Mouse (Mus musculus) midbrain, embryonic 11.5 days (tissue): ENCODE measurements at regions not wholly inside any gene's neighbourhood (a gene's known extent, or its start where the extent isn't known, plus 50 kb on each side); places are given as distances from the start of the nearest gene placed in this dataset.

ENCODE experiments used
- ATAC-seq: fragments of 200-750 bp; cut with Nextera tagmentation; 2 replicates; pipeline ENCODE4 v1.8.0; 2017; ENCODE audit warnings: moderate TSS enrichment, moderate library complexity; ENCODE audit not compliant: low FRiP score
- DNase-seq: peaks from one replicate; pipeline ENCODE4 v3.0.0; 2015; ENCODE audit warnings: low spot score; ENCODE audit errors: missing footprints
- H3K27ac ChIP-seq: fragments of 300-500 bp; sonication (generic); 2 replicates; pipeline ENCODE4 v1.5.1; 2014; ENCODE audit warnings: low read depth, low read length
- H3K27me3 ChIP-seq: fragments of 300-500 bp; sonication (generic); 2 replicates; pipeline ENCODE4 v1.6.1; 2014; ENCODE audit warnings: mild to moderate bottlenecking, low read length, moderate library complexity, mixed read lengths; ENCODE audit not compliant: control insufficient read depth, insufficient read depth
- H3K36me3 ChIP-seq: fragments of 300-500 bp; sonication (generic); 2 replicates; pipeline ENCODE4 v1.6.1; 2014; ENCODE audit warnings: mild to moderate bottlenecking, low read length, moderate library complexity, mixed read lengths; ENCODE audit not compliant: control insufficient read depth, insufficient read depth
- H3K4me1 ChIP-seq: fragments of 300-500 bp; sonication (generic); 2 replicates; pipeline ENCODE4 v1.6.1; 2014; ENCODE audit warnings: low read length; ENCODE audit not compliant: control insufficient read depth, insufficient read depth
- H3K4me2 ChIP-seq: fragments of 300-500 bp; sonication (generic); 2 replicates; pipeline ENCODE4 v1.6.1; 2014; ENCODE audit warnings: mild to moderate bottlenecking, moderate library complexity
- H3K4me3 ChIP-seq: fragments of 300-500 bp; sonication (generic); 2 replicates; pipeline ENCODE4 v1.5.1; 2014; ENCODE audit warnings: low read depth, low read length
- H3K9ac ChIP-seq: fragments of 300-500 bp; sonication (generic); 2 replicates; pipeline ENCODE4 v1.6.1; 2014; ENCODE audit warnings: low read length
- H3K9me3 ChIP-seq: fragments of 300-500 bp; sonication (generic); 2 replicates; pipeline ENCODE4 v1.6.1; 2016; ENCODE audit warnings: low read length; ENCODE audit not compliant: control insufficient read depth
- WGBS: fragments of 180-500 bp; shearing (Covaris S2); extraction: QIAGEN DNeasy Blood & Tissue Kit; methylation state at CpG from one replicate; pipeline ENCODE4 v1.1.7; 2014; 5-methylcytosine and 5-hydroxymethylcytosine counted together

- 91% methylated on average over 2 of the region's 2 CpGs for WGBS
Measured at GRCm38 (mm10) chr6:120581748-120582147, 50.6 kb upstream of the Hdhd5 start.

More at GRCm38 (mm10) chr6:120581748-120582147, 50.6 kb upstream of the Hdhd5 start:
- ATAC-seq = no peak
- no peaks in the 10 kb centered on the region for H3K9me3 ChIP-seq
- H3K36me3 ChIP-seq = no peaks in the 10 kb centered on the region
- no peak overlapping the region for H3K27ac ChIP-seq
- H3K9ac ChIP-seq = no peak overlapping the region
- no peak overlapping the region for H3K4me3 ChIP-seq
- no peak for DNase-seq
- no peaks in the 10 kb centered on the region for H3K27me3 ChIP-seq
- H3K4me2 ChIP-seq = no peak overlapping the region
- H3K4me1 ChIP-seq = peaks cover 14% of the 10 kb centered on the region; the same call in 1 of the 2 replicates
